Mouse (Mus musculus) kidney, postnatal 25 days (tissue): ENCODE data around the gene Ptpn21.

ENCODE experiments used
- DNase-seq, 2 experiments: peaks; one replicate each; pipeline ENCODE4 v3.0.0; 2021; ENCODE audit warnings: mixed read lengths in 2 of 2

Gene Ptpn21

GRCm38 (mm10) chr12:98736951-98737800 lies at the start of gene Ptpn21:
Ptpn21 (minus strand) TSS chr12:98737405.
- peak; percentile 77 to 86 for DNase-seq

GRCm38 (mm10) chr12:98784251-98784650 lies 47.0 kb upstream of the Ptpn21 start:
- no peak for DNase-seq

- DNase-seq = peak in 1 of 2 experiments; percentile 41
These were observed 41.9 kb upstream of the Ptpn21 start for GRCm38 (mm10) chr12:98779148-98779547.

DNA sequence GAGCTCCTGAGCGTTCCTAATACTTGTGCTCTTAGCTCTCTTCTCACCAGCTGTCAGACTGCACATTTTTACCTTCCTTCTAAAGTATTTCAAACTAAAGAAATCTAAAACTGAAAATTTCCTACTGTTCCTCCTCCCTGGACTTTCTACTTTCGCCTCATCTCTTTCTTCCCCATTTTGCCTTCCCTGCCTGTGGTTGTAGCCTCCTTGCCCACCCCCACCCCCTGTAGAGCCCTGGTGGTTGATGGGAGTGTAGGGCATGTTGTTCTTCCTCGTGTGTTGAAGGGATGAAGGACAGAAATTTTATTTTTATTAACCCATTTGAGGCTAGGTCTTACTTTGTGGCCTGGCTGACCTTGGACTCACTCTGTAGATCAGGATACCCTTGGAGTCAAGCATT lies 40.3 kb upstream of the Ptpn21 start:
- no peak for DNase-seq

DNA sequence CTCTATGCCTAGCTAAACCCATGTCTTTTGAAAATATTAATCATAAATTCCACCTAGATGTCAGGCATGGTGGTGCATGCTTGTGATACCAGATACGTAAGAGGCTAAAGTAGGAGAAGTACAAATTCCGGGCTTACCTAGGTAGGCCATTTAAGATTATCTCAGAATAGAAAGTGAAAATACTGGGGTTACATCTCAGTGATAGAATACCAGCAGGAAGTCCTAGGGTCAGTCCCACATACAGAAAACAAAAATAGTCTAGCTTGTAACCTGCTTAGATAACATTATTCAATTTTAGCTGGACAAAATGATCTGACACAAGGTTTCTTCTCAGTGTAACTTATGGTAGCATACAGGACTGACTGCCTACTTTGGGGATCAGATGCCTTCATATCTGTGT lies 29.0 kb upstream of the Ptpn21 start:
- no peak for DNase-seq

GRCm38 (mm10) chr12:98759700-98760099 lies 22.5 kb upstream of the Ptpn21 start:
- no peak for DNase-seq

GRCm38 (mm10) chr12:98757636-98758035 lies 20.4 kb upstream of the Ptpn21 start:
- DNase-seq = no peak

DNA sequence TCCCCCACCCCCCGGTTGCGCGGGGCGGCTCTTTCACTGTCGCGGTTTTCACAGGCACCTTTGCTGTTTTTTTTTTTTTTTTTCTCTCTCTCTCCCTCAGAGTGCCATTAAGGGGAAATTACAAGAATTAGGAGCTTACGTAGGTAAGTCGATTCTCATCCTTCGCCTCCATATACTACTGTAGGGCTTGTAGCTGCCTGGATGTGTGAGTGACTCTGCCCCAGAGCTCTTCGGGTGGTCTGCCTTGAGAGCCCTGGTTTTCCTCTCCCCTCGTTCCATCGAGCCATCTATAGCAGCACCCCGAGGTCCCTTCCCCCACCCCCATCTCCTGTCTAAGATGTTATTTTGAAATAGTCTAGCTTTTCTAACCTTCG lies 10.2 kb upstream of the Ptpn21 start:
- DNase-seq = no peak

- DNase-seq = peak; percentile 96
These were observed 9.7 kb upstream of the Ptpn21 start, which contains the start of gene Zc3h14 for GRCm38 (mm10) chr12:98746746-98747379. Zc3h14 (plus strand) TSS chr12:98746964.

- DNase-seq = peak; percentile 72 to 85
These were observed 8.9 kb upstream of the Ptpn21 start for GRCm38 (mm10) chr12:98746131-98746530.

GRCm38 (mm10) chr12:98745626-98746025 lies 8.4 kb upstream of the Ptpn21 start:
- DNase-seq = no peak

DNA sequence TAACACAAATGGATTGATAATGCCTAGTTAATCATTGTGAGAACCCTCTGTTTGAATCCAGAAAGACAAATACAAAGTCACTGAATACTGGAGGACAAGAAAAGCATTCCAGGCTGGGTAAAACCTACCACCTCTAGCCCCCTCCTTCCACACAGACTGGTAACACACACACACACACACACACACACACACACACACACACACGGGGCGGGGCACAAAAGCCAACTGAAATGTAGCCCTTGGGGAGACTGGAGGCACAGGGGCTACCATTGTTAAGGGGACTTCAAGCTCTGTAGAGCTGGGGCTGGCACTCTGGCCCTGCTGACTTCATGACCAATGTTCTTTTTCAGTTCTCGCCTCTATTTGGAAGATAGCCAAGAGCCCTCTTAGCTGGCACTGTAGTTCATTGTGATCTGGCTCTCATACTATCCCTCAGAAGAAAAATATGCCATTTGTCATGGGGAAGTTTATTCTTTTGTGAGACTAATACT lies 3.9 kb upstream of the Ptpn21 start:
- DNase-seq = peak in 1 of 2 experiments; percentile 4

DNA sequence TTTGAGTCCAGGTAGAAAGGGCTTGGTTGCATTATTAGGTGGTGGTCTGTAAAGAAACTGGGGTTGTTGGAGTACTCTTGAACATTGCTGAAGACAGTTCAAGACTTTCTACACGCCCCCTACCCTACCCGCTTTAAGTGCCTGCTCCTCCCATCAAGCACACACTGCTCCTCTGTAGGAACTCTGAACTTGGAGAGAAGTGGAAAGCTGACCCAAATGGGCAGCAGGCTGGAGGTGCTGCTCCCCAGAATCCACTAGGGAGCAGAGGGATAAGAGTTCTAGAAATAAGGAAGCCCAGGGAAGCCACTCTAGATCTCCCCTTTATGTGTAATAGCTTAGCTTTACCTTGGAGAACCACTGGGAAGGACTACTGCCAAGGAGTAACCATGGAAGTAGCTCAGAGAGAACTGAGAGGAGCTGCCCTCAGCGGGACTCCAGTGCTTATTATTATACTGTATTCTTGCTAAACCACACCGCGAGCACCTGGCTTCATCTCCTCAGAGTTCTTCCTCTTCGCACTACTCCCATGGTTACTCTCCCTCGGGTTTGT lies 671 bp upstream of the Ptpn21 start:
- DNase-seq = no peak

- no peak for DNase-seq
These were observed 2.1 kb downstream of the Ptpn21 start for GRCm38 (mm10) chr12:98734880-98735801.

DNA sequence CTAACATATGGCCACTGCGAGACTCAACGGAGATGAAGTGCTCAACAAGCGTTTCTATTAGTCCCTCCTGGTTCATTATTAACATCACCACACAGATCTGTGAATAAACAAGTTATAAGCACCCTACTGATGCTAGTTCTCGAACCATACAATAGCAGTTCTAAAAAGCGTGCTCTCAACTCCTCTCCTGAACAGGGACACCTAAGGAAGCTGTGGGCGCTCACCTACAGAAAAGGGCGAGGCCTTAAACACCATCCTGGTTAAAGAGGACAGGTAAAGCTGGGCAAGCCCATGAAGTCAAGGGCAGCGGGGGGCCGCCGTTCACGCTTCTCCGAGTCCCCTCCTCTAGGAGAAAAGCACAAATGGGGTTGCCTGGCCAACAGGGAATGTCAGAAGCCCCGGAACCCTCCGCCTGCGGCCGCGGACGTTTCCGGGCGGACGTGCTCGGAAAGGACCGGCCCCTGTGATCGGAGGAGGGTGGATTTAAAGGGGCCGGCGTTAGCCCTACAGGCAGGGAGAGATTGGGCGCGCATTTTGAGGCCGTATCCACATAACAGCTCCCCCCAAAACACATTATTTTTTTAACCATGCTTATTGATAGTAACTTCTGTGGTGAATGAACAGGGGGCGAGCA lies 2.8 kb downstream of the Ptpn21 start:
- DNase-seq = peak; percentile 84 to 92

DNA sequence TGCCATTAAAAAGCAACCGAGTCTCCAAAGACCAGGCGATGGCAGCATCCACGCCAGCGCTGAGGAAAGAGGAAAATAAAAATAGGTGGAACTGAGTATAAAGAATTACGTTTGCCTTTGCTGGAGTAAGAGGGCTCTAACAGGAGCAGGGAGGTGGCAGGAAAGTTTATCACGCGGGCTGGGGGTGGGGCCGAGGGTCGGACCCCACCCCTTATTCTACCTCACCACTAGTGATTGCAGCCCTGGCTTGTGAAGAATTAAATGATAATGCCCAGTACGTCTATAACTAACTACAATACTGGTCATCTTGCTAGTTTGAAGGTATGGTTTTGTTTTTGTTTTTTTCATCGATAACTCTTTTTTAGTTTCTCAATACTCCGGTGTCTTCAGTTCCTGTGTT lies 3.4 kb downstream of the Ptpn21 start:
- no peak for DNase-seq

- no peak for DNase-seq
These were observed 4.0 kb downstream of the Ptpn21 start for GRCm38 (mm10) chr12:98733165-98733564.

DNA sequence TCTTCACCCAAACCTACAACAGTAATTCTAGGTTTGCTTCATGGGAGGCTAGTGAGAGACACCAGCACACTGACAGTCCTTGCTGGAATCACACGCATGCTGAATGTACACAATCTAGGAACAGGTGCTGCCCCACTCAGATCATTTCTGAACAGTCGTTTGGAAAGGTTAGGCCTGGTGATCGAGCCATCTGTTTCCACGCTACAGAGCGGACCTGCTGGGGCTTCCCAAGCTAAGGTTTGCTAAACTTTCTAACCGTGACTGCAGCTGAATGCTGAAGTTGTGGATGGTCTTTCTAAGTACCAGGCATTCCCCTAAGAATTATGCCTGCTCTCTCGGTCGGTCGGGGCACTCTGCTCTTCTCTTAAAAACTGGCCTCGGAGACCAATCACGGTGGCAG lies 6.5 kb downstream of the Ptpn21 start:
- no peak for DNase-seq

- DNase-seq = peak in 1 of 2 experiments; percentile 22
These were observed 10.0 kb downstream of the Ptpn21 start for GRCm38 (mm10) chr12:98727186-98727585.

GRCm38 (mm10) chr12:98726078-98726477 lies 11.1 kb downstream of the Ptpn21 start:
- DNase-seq = no peak

GRCm38 (mm10) chr12:98724976-98725375 lies 12.2 kb downstream of the Ptpn21 start:
- DNase-seq = no peak

DNA sequence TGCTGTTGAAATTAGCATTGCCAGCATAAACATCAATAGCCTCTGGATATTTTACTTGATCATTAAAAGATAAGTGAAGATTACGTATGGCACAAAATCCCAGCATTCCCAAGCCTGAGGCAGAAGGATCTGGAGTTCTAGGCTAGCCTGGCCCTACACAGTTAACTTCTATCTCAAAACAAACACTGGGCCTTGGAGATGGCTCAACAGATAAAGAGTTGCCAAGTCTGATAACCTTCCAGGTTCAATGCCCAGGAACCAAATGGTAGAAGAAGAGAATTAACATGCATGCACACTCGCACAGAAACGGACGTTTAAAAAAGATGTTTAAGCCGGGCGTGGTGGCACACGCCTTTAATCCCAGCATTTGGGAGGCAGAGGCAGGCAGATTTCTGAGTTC lies 13.0 kb downstream of the Ptpn21 start:
- DNase-seq = no peak
